Mouse (Mus musculus): ENCODE data around the gene Gxylt2. TPM values are rescaled to one million over a fixed set of nuclear protein-coding genes. Genes with fewer than 3 reads are reported as not detected.

Gene Gxylt2
- polyA plus RNA-seq, 1 experiment from 2014 or later: 0.89 TPM

DNA sequence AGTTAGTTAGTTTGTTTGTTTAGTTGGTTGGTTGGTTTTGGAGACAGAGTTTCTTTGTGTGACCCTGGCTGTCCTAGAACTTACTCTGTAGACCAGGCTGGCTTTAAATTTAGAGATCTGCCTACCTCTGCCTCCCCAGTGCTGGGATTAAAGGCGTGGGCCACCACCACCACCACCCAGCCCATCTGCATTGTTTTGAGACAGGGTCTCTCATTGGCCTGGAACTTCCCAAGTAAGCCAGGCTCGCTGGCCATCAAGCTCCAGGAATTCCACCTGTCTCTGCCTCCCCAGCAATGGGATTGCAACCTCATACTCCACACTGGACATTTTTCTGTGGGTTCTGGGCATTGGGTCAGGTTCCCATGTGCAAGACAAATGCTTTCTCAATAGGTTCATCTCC, 18.2 kb upstream of the Gxylt2 start:
- H3K27ac ChIP-seq (replicated peaks): no peak overlapping the region
- TF ChIP-seq CTCF (IDR thresholded peaks at IDR 0.05; ENCODE audit: low read depth) (no peak), EP300 (optimal IDR thresholded peaks at IDR 0.05) (no peak)
- 84% methylated on average over 2 of the region's 2 CpGs for WGBS
- no peak overlapping the region for H3K4me3 ChIP-seq (ENCODE audit: low read depth, low read length)
- H3K36me3 ChIP-seq (ENCODE audit: control insufficient read depth, insufficient read depth, low read length): no peaks in the 10 kb centered on the region
- no peak for DNase-seq (ENCODE audit: low spot score)
- ATAC-seq (ENCODE audit: low FRiP score, low TSS enrichment): no peak
- H3K4me1 ChIP-seq (replicated peaks; ENCODE audit: control insufficient read depth, insufficient read depth): no peaks in the 10 kb centered on the region
- H3K9ac ChIP-seq (ENCODE audit: low read length): no peak overlapping the region
- H3K9me3 ChIP-seq (ENCODE audit: control insufficient read depth, low read length): no peaks in the 10 kb centered on the region
- no peaks in the 10 kb centered on the region for H3K27me3 ChIP-seq (ENCODE audit: control insufficient read depth, insufficient read depth, low read length)
- no peak overlapping the region for H3K4me2 ChIP-seq (replicated peaks; ENCODE audit: low read depth)

DNA sequence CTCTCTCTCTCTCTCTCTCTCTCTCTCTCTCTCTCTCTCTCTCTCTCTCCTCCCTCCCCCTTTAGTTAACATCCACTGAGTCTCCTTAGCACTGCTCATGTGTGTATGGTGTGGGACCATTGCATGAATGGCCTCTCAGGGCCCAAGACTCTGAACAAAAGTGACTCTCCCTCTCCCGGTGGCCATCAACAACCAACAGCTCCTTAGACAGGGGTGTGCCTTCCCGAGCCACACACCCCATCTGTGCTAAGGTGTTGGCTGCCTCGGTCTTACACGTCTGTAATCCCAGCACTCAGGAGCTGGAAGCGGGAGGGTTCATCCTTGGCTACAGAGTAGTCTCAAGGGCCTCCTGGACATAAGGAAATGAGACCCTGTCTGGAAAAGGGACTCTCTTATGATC, 4.5 kb upstream of the Gxylt2 start:
- Histone ChIP-seq H3K9me3 (ENCODE audit: control insufficient read depth, low read length) (no peaks in the 10 kb centered on the region), H3K4me2 (replicated peaks; ENCODE audit: low read depth) (no peak overlapping the region), H3K9ac (ENCODE audit: low read length) (no peak overlapping the region), H3K36me3 (ENCODE audit: control insufficient read depth, insufficient read depth, low read length) (no peaks in the 10 kb centered on the region), H3K4me3 (ENCODE audit: low read depth, low read length) (no peak overlapping the region), H3K4me1 (replicated peaks; ENCODE audit: control insufficient read depth, insufficient read depth) (peaks cover 2% of the 10 kb centered on the region; the same call in 1 of the 2 replicates), H3K27me3 (ENCODE audit: control insufficient read depth, insufficient read depth, low read length) (peaks cover 4% of the 10 kb centered on the region; the same call in 1 of the 2 replicates), H3K27ac (replicated peaks) (no peak overlapping the region)
- whole genome bisulfite sequencing: 79% methylated on average over 5 of the region's 5 CpGs
- TF ChIP-seq CTCF (IDR thresholded peaks at IDR 0.05; ENCODE audit: low read depth) (no peak), EP300 (optimal IDR thresholded peaks at IDR 0.05) (no peak)
- ATAC-seq (ENCODE audit: low FRiP score, low TSS enrichment) (no peak), DNase-seq (ENCODE audit: low spot score) (no peak)

DNA sequence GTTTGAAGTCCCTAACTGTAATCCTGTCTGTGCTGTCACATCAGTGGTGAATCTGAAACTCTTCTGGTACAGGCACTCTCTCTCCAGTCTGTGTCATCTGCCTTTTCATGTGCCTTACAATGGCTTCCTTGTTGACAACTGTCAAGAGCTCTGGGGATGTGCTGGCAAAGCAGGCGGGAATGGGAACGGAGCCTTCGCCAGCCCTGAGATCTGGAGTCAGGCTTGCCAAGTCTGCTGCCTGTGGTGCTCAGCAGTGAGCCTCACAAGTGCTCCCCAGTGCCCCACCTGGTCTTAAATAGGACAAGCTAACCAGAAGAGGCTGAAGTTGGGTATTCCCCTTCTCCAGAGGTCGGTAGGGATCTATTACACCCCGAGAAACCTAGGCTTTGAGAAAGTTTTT, 3.8 kb upstream of the Gxylt2 start:
- no peak overlapping the region for H3K4me2 ChIP-seq (replicated peaks; ENCODE audit: low read depth)
- DNase-seq (ENCODE audit: low spot score) (no peak), ATAC-seq (ENCODE audit: low FRiP score, low TSS enrichment) (no peak)
- WGBS: 74% methylated on average over 5 of the region's 5 CpGs
- H3K27me3 ChIP-seq (ENCODE audit: control insufficient read depth, insufficient read depth, low read length): peaks cover 4% of the 10 kb centered on the region; the same call in 1 of the 2 replicates
- no peak overlapping the region for H3K9ac ChIP-seq (ENCODE audit: low read length)
- no peaks in the 10 kb centered on the region for H3K9me3 ChIP-seq (ENCODE audit: control insufficient read depth, low read length)
- H3K36me3 ChIP-seq (ENCODE audit: control insufficient read depth, insufficient read depth, low read length): no peaks in the 10 kb centered on the region
- H3K4me1 ChIP-seq (replicated peaks; ENCODE audit: control insufficient read depth, insufficient read depth): peaks cover 3% of the 10 kb centered on the region; the same call in 1 of the 2 replicates
- H3K4me3 ChIP-seq (ENCODE audit: low read depth, low read length): no peak overlapping the region
- no peak overlapping the region for H3K27ac ChIP-seq (replicated peaks)
- TF ChIP-seq CTCF (IDR thresholded peaks at IDR 0.05; ENCODE audit: low read depth) (no peak), EP300 (optimal IDR thresholded peaks at IDR 0.05) (no peak)

DNA sequence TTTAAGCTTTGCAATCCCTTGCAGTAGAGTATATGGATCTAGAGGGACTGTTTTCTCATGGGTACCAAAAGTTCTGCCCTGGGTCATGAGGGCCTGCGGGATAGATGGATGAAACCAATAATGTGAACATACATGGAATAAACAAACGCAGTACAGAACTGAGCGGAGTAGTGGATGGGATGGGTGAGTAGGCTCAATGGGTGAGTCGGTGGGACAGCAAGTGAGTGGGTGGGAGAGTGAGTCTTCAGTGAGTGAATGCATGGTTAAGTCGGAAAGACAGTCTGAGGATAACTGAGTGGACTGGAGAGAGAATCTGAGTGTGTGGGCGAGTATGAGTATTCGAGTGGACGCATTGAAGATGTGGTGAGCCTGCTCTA, 349 bp upstream of the Gxylt2 start:
- 29% methylated on average over 8 of the region's 8 CpGs for WGBS
- no peaks in the 10 kb centered on the region for H3K9me3 ChIP-seq (ENCODE audit: control insufficient read depth, low read length)
- H3K4me2 ChIP-seq (replicated peaks; ENCODE audit: low read depth): peak overlapping the region; percentile 93
- peak overlapping the region; percentile 57 for H3K4me3 ChIP-seq (ENCODE audit: low read depth, low read length)
- TF ChIP-seq EP300 (optimal IDR thresholded peaks at IDR 0.05) (no peak), CTCF (IDR thresholded peaks at IDR 0.05; ENCODE audit: low read depth) (no peak)
- no peaks in the 10 kb centered on the region for H3K36me3 ChIP-seq (ENCODE audit: control insufficient read depth, insufficient read depth, low read length)
- H3K4me1 ChIP-seq (replicated peaks; ENCODE audit: control insufficient read depth, insufficient read depth): peaks cover 3% of the 10 kb centered on the region; the same call in 1 of the 2 replicates
- H3K27ac ChIP-seq (replicated peaks): no peak overlapping the region
- DNase-seq (ENCODE audit: low spot score) (no peak), ATAC-seq (ENCODE audit: low FRiP score, low TSS enrichment) (no peak)
- no peak overlapping the region for H3K9ac ChIP-seq (ENCODE audit: low read length)
- H3K27me3 ChIP-seq (ENCODE audit: control insufficient read depth, insufficient read depth, low read length): peaks cover 4% of the 10 kb centered on the region; the same call in 1 of the 2 replicates

DNA sequence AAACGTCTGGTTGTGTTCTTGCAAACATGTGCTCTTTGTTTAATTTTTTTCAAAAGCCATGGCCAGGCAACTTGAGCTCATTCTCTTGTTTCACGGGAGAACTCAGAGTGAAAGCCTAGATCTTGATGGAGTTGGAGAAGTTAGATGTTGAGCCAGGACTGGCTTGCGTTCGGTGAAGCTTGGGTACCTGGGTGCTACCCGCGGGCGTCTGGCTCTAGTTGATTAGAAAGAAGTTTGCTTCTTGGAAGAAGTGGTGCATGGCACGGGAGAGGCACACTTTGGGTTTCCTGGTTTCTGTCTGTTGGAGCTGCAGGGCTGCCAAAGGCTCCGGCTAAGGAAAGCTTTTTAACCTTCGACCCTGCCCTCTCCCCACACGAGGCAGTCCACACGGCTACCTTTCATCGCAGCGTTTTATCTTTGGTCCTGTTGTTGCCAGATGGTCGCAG, 855 bp downstream of the Gxylt2 start:
- 3% methylated on average over 15 of the region's 15 CpGs for WGBS

DNA sequence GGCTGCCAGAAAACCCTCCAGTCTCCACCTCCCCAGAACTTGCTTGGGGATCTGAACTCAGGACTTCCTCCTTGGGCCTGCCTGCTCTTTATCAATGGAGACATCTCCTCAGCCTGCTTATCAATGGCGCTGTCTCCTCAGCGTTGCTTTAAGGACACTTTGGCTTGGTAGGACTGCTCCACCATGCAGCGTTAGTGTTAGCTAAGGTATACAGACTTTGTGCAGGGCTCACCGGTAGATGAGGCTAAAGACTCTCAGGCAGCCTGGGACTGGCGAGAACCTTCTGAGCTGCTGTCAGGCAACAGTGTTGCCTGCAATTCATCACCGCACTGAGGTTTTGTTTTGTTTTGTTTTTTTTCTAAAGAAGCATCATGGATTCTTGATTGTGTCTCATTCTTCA, 2.3 kb downstream of the Gxylt2 start:
- no peak for DNase-seq (ENCODE audit: low spot score)
- ATAC-seq (ENCODE audit: low FRiP score, low TSS enrichment): no peak
- H3K9ac ChIP-seq (ENCODE audit: low read length): no peak overlapping the region
- peaks cover 3% of the 10 kb centered on the region; the same call in 1 of the 2 replicates for H3K4me1 ChIP-seq (replicated peaks; ENCODE audit: control insufficient read depth, insufficient read depth)
- H3K27ac ChIP-seq (replicated peaks): no peak overlapping the region
- 68% methylated on average over 6 of the region's 6 CpGs for WGBS
- no peaks in the 10 kb centered on the region for H3K36me3 ChIP-seq (ENCODE audit: control insufficient read depth, insufficient read depth, low read length)
- peaks cover 4% of the 10 kb centered on the region; the same call in 1 of the 2 replicates for H3K27me3 ChIP-seq (ENCODE audit: control insufficient read depth, insufficient read depth, low read length)
- H3K4me2 ChIP-seq (replicated peaks; ENCODE audit: low read depth): no peak overlapping the region
- H3K4me3 ChIP-seq (ENCODE audit: low read depth, low read length): no peak overlapping the region
- H3K9me3 ChIP-seq (ENCODE audit: control insufficient read depth, low read length): no peaks in the 10 kb centered on the region
- TF ChIP-seq CTCF (IDR thresholded peaks at IDR 0.05; ENCODE audit: low read depth) (no peak), EP300 (optimal IDR thresholded peaks at IDR 0.05) (no peak)

More for the DNA sequence above, 855 bp downstream of the Gxylt2 start:
- Histone ChIP-seq H3K4me1 (replicated peaks; ENCODE audit: control insufficient read depth, insufficient read depth) (peaks cover 3% of the 10 kb centered on the region; the same call in 1 of the 2 replicates), H3K9ac (ENCODE audit: low read length) (peak overlapping the region; percentile 59), H3K4me3 (ENCODE audit: low read depth, low read length) (peak overlapping the region; percentile 57), H3K27me3 (ENCODE audit: control insufficient read depth, insufficient read depth, low read length) (peaks cover 4% of the 10 kb centered on the region; the same call in 1 of the 2 replicates), H3K4me2 (replicated peaks; ENCODE audit: low read depth) (peak overlapping the region; percentile 93), H3K36me3 (ENCODE audit: control insufficient read depth, insufficient read depth, low read length) (no peaks in the 10 kb centered on the region), H3K27ac (replicated peaks) (no peak overlapping the region), H3K9me3 (ENCODE audit: control insufficient read depth, low read length) (no peaks in the 10 kb centered on the region)
- DNase-seq (ENCODE audit: low spot score) (no peak), ATAC-seq (ENCODE audit: low FRiP score, low TSS enrichment) (no peak)
- TF ChIP-seq EP300 (optimal IDR thresholded peaks at IDR 0.05): no peak
- no peak for TF ChIP-seq CTCF (IDR thresholded peaks at IDR 0.05; ENCODE audit: low read depth)

All from stomach, postnatal 0 days (tissue).